Mouse (Mus musculus) adrenal gland, postnatal 36 days (tissue): ENCODE measurements around the gene Cd2bp2. TPM values are rescaled to one million over a fixed set of nuclear protein-coding genes. Genes with fewer than 3 reads are reported as not detected.
"Not testable (repeated sequence)": the region's sequence is repeated elsewhere in the genome, so short reads cannot be mapped to it uniquely, and the experiment has no call there.

Experiments used
- DNase-seq, 2 experiments: peaks; one replicate each; pipeline ENCODE4 v3.0.0; 2021; ENCODE audit warnings: mixed read lengths in 1 of 2
- total RNA-seq, 2 experiments: library from RNA; stranded (reverse); gene quantifications; 2 replicates each; pipeline ENCODE4 v1.2.3; 2021

The Cd2bp2 gene
- total RNA-seq, 2 experiments from 2014 or later = 59.3 to 61.0 TPM

DNA sequence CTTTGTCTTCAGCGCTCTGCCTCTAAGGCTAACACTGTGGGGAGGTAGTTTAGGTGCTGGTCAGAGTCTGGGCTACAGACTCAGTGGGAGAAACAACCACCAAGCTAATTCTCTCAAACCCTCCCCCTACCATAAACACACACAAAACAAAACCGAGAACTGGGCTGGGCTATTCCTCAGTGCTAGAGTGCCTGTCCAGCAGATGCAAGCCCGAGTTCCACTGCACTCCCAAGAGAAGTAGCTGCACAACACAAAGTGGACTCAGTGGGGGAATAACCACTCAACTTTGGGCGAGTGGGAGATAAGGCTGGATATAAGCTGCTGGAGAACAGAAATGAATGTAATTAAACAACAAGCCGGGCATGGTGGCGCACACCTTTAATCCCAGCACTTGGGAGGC lies 5.2 kb downstream of the Cd2bp2 start:
- DNase-seq = no peak

- no peak for DNase-seq
Observed at GRCm38 (mm10) chr7:127188305-127189276, 7.3 kb downstream of the Cd2bp2 start.

DNA sequence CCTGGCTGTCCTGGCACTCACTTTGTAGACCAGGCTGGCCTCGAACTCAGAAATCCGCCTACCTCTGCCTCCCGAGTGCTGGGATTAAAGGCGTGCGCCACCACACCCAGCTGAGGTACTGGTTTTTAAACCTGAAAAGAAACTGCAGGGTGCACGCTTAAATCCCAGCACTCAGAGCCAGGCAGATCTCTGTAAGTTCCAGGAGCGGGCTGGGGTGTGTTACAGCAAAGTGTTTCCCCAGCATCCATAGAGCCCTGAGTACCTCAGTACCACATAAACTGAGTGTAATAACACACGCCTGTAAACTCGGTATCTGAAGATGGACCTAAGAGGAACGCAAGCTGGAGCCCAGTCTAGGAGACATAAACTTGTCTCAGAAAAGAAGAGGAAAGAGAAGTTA lies 8.5 kb downstream of the Cd2bp2 start:
- no peak for DNase-seq

- peak in 1 of 2 experiments; percentile 37 for DNase-seq
Observed at GRCm38 (mm10) chr7:127185601-127186000, 10.2 kb downstream of the Cd2bp2 start.

- no peak for DNase-seq
Observed at GRCm38 (mm10) chr7:127184720-127185119, 11.1 kb downstream of the Cd2bp2 start.

DNA sequence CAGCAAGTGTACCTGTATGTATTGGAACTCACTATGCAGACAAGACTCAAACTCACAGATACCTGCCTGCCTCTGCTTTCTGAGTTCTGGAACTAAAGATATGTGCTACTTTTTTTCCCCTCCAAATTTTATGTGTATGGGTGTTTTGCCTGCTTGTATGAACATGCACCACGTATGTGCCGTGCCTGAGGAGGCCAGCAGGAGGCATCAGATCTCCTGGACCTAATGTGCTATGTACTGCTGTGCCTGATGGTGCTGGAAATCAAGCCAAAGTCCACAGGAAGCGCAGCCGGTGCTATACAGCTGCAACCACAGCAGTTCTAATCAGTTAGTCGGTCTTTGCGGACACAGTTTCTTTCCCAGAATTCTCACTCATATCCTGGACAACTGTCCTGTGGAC lies 12.0 kb downstream of the Cd2bp2 start:
- DNase-seq = peak in 1 of 2 experiments; percentile 34

- DNase-seq = no peak
Observed at GRCm38 (mm10) chr7:127183345-127183744, 12.5 kb downstream of the Cd2bp2 start.

GRCm38 (mm10) chr7:127181724-127182123 lies 14.1 kb downstream of the Cd2bp2 start:
- DNase-seq = not testable (repeated sequence)

- no peak for DNase-seq
Observed at GRCm38 (mm10) chr7:127180783-127181182, 15.1 kb downstream of the Cd2bp2 start.

DNA sequence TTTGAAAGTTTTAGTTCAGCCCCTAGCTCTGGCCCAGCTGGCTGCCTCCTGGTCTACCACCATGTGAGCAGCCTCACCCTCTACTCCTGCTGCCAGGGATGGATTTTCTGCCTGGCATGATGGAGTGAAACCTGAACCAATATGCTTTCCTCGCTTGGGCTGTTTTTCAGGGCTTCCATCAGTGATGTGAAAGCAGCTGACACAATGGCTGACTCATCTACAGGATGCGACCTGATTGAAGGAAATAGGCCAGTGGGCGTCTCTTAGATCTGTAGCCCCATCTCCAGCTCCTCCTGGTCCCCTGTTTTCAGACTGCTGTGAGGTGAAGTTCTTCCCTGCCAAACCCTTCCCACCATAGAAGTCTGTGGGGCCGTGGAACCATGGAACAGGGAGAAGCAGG lies 18.9 kb downstream of the Cd2bp2 start:
- DNase-seq = no peak

DNA sequence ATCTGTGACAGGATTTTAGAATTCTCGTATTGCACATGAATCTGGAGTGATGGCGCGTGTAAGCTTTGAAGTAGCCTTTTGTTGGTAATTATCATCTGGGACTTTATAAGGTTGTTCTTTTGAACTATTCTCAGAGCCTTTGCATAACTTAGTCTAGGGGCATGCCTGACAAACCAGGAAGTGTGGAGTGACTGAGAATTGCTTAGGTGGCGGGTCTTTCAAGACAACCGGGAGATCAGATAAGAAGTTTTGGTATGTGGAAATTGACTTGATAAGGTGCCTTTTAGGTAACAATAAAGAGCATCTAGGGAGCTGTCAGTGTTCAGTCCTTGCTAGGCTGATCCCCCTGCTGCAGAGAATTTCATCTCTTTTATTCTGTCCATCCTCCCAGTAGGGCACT lies 29.3 kb downstream of the Cd2bp2 start:
- no peak for DNase-seq

- no peak for DNase-seq
Observed at GRCm38 (mm10) chr7:127165607-127166493, 30.0 kb downstream of the Cd2bp2 start.

DNA sequence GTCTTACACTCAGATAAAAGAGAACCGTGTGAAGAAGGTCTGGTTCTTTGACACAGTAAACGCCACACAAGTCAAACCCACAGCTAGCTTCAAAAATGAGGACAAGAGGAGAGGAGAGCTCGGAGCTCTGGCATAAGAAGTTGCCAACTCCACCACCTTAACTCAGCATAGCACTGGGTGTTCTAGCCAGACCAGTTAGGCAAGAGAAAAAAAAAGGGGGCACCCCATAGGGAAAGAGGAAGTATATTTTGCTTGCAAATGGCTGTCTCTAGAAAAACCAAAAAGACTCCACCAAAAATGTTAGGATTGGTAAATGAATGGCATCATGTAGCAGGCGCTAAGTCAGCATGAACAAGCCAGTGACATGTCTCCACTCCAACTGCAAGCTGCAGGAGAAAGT lies 31.8 kb downstream of the Cd2bp2 start:
- no peak for DNase-seq

GRCm38 (mm10) chr7:127162546-127162945 lies 33.3 kb downstream of the Cd2bp2 start:
- DNase-seq = peak; percentile 29 to 64

- DNase-seq = no peak
Observed at GRCm38 (mm10) chr7:127157548-127157947, 38.3 kb downstream of the Cd2bp2 start.

- peak; percentile 33 to 37 for DNase-seq
Observed at GRCm38 (mm10) chr7:127153477-127153876, 42.4 kb downstream of the Cd2bp2 start.

GRCm38 (mm10) chr7:127152464-127152863 lies 43.4 kb downstream of the Cd2bp2 start:
- no peak for DNase-seq

GRCm38 (mm10) chr7:127147901-127148300 lies 47.9 kb downstream of the Cd2bp2 start:
- DNase-seq = no peak

DNA sequence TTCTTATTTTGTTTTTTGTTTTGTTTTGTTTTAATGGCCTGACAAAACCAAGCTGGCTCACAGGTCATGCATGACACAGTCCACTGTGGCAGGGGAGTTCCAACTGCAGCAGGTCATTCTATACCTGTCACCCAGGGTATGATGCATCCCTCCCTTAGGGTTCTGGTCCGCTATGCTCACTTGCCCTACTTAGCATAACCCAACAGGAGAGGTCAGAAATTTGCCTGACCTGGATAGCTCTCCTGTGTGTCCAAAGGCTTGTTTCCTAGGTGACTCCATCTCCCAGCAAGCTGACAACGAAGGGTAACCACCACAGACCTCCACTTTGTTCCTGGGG lies 49.6 kb downstream of the Cd2bp2 start:
- no peak for DNase-seq

- DNase-seq = no peak
Observed at GRCm38 (mm10) chr7:127145387-127146266, 50.2 kb downstream of the Cd2bp2 start.

- DNase-seq = no peak
Observed at GRCm38 (mm10) chr7:127144412-127144811, 51.4 kb downstream of the Cd2bp2 start.

GRCm38 (mm10) chr7:127142666-127143065 lies 53.2 kb downstream of the Cd2bp2 start:
- DNase-seq = no peak
